Mouse (Mus musculus) layer of hippocampus, adult 8-10 months (tissue): ENCODE measurements around the gene Adam22. TPM values are rescaled to one million over a fixed set of nuclear protein-coding genes. Genes with fewer than 3 reads are reported as not detected.

Experiments
- DNase-seq, 2 experiments: peaks; one replicate each; pipeline ENCODE4 v3.0.0; 2022; ENCODE audit warnings: low spot score in 2 of 2
- total RNA-seq, 4 experiments: library from RNA; stranded (reverse); gene quantifications; 2 replicates each; pipeline ENCODE4 v1.2.4; 2022

Adam22 gene
- total RNA-seq, 4 experiments from 2014 or later: 156 to 171 (median 164) TPM

DNA sequence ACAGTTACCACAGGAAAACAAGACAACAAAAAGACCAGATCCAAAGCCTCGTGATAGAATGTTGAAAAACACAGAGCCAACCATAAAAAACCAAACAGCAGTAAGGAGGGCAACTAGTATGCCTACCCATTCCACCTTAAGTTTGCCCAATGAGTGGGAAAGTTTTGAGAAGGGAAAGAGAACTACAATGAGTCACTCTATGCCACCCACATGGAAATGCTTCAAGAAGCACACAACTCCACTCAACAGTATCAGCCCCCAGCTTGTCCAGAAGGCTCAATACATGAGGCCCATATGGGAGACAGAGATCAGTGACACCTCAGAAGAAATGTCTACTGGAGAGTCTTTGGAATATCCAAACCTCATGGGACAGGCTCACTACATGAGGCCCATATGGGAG, 187.3 kb downstream of the Adam22 start:
- no peak for DNase-seq

- no peak for DNase-seq
Observed at GRCm38 (mm10) chr5:8178111-8178510, 189.8 kb downstream of the Adam22 start.

- no peak for DNase-seq
Observed at GRCm38 (mm10) chr5:8164773-8165172, 203.2 kb downstream of the Adam22 start.

DNA sequence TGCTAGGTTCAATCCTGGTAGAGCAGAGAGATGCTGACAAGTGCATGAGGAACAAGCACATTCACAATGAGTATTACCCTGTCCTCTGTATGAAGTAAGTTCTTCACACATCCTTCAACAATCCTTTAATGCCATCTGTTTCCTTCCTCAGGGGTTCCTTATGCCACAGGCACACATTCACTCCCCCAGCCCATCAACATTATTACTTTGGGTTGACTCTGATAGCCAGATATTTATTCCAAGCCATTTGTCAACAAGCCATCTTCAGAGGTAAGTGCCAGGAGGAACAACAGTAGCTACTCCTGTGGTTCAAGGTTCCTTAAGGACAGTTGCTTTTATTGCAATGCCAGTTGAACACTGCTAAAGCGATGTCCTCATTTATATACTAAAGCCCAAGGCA, 216.3 kb downstream of the Adam22 start:
- no peak for DNase-seq

- no peak for DNase-seq
Observed at GRCm38 (mm10) chr5:8146146-8146545, 221.8 kb downstream of the Adam22 start.

DNA sequence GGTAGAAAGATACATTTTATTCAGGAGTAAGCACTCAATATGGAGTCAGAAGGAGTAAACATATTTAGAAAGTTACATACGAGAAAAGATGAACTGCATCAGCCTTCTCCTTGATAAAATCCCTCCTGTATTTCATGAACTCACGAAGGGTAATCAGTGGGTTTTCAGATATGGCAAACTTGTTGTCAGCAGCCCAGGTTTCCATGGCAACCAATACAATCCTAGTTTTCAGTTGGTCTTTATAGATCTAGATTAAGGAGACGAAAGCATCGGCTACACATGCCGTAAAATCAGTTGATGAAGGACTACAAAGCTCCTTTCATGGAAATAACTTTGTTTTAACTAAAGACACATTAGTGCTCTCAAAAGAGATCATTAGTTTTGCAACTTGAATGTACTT, 222.5 kb downstream of the Adam22 start:
- no peak for DNase-seq

- no peak for DNase-seq
Observed at GRCm38 (mm10) chr5:8132546-8132945, 235.4 kb downstream of the Adam22 start.

DNA sequence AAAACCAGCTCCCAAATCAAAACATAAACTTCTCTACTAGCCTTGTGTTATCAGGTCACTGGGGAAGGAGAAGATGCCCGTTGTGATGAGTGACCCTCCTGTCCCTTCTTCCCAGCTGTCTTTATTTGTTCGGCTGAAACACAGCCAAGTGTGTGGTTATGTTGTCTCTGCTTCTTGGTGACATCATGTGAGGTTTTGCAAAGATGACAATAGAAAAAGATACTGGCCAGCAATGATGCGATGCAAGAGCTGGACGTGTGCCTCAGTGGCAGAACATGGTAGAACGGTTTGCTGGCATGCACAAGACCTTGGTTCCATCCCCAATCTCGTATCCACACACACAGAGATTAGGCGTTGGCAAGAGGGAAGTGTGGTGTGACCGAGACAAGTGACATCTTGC, 236.0 kb downstream of the Adam22 start:
- DNase-seq: no peak

- no peak for DNase-seq
Observed at GRCm38 (mm10) chr5:8129750-8130149, 238.2 kb downstream of the Adam22 start.

DNA sequence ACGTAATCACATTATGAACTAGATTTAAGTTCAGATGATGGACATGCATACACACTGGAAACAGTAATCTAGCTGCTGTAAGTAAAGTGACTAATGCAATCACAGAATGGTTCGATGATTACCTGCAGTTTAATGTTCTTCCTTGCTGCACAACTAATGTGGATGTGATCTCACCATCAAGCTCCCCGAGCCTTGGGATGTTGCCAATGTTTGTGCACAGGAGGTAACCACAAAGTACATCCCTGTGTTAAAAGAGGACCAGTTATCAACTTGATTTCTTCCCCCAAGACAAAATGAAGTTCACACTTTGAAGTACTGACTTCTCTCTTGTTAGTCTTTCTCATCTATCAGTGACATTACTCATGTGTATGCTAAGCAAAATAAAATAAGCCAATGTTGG, 247.0 kb downstream of the Adam22 start:
- DNase-seq: no peak

GRCm38 (mm10) chr5:8120087-8120486, 247.9 kb downstream of the Adam22 start:
- no peak for DNase-seq

DNA sequence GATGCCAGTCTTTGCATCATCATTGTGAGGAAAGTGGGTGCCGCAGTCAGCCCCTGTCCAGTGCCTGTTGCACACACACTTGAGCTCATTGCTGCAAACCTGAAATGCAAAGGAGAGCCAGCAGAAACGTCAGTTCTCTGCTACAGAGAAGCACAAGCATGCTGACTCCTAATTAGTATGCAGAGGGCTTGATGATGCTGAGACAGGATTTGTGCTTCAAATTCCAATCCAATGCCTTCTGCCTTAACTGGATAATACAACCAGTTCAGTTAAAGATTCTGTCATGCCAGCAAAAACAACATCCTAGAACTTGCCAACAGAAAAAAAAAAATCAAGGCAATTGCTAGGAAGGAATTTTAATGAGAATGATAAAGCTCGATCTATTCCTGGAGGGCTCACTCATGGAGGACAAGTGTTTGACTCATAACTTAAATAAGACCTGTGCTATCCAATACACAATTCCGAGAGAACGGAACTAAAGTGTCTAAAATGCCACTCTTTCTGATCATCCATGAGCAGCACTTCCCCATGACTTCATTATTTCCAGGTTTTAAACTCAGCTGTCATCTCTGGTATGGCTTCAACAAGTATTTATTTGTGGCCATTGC, 251.3 kb downstream of the Adam22 start:
- no peak for DNase-seq

DNA sequence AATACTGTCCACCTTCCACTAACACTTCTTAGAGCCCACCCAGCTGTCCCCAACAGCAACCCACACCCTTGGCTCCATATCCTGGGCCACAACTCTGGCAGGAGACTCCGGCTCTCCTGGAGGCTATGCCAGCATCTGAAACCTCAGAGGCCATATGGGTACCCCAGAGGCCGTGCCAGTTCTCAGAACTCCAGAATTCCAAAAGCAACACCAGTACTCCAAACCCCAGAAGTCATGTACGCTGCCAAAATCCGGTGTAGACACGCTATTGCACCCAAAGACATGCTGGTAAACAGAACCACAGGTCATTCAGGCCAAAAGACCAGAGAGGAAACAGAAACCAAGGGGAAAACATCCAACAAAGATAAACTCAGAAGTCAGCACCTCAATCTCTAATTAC, 255.7 kb downstream of the Adam22 start:
- no peak for DNase-seq

DNA sequence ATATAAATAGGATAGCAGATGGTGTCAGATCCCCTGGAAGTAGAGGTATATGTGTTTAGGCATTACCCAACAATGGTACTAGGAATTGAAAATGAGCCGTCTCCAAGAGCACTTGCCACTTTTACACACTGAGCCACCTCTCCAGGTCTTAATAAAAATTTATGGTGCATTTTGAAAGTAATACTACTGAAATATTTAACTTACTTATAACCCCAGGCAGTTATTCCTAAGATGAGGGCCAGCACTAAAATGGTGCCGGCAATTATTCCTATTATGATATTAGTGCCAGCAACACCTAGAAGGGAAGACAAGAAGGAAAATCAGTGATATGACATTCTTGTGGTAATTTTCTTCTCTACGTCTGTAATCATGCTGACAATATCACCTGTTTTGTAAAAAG, 256.3 kb downstream of the Adam22 start:
- no peak for DNase-seq

DNA sequence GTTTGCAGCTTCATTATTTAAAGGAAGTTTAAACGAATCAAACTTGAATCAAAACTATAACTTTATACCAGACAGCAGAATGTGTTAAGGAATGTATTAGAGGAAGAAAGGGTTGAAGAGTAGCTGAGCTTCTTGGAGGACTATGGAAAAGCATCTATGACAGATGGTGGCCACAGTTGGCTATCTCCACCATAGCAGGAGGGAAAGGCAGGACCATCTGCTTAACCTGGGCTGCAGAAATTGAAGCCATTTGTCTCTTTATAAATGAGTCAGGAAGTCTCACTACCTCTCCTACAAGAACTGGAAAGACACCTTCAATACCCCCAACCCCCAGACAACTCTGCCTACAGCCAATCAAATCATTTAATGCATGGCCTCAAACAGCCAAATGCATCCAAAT, 272.3 kb downstream of the Adam22 start:
- DNase-seq: no peak

DNA sequence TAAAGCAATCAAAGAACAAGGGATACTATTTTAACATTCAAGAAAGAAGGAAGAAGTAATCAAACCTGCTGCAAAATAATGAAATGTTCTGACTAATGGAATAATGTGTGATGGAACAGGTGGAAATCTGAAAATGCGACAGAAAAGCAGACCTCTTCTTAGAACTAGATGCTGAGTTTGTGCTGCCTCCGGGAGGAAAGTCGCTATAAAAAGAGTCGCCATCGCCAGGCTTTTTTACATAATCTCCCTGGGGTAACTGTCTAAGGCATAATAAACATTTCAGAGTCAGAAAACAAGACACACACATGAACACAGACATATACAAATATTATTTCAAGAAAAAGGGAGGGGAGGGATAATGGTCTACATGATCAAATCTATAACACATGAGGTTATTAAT, 273.0 kb downstream of the Adam22 start:
- DNase-seq: no peak

DNA sequence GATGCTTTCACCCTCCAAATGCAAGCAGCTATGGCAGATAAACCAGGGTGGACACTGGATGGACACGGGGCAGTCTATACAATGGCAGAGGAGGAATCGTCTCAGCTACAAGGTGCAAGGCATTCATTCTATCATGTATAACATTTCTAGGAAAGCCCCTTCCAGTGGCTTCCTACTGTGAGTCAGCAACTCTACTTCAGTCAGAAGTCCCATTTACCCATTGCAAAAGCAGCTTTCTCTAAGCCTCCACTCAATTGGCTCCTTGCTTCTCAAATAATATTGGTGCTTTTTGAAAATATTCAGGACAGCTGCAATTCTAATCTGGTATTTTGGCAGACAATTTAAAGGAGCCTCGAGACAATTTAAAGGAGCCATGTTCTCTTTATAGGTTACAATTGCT, 279.8 kb downstream of the Adam22 start:
- no peak for DNase-seq

GRCm38 (mm10) chr5:8085661-8086060, 282.3 kb downstream of the Adam22 start:
- no peak for DNase-seq

DNA sequence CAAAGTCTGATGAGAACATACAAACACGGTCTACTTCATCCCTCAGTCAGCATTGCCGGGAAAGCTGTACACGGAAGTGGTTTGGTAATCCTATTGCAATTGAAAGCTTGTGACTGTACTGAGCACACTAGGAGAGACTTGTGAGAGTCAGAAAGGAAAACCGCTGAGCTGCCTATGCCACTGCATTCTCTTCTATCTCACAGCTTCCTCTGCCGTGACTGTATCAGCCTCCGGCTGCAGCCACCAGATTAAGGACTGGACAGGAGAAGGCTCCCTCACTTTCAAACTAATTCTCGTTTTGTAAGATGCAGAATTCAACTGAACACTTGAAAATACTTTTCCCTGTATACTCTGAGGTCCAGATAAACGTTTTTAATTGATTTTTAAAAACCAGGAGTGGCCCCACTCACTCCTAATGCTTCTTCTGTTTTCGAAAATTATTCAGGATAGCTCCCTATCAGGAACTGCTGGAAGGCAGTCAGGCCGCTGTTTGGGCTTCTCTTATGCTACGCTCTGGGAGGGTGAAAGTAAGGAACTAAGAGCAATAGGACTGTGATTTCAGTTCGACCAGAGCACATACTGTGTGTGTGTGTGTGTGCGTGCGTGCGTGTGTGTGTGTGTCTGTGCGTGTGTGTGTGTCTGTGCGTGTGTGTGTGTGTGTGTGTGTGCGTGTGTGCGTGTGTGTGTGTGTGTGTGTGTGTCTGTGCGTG, 285.0 kb downstream of the Adam22 start:
- DNase-seq: no peak

DNA sequence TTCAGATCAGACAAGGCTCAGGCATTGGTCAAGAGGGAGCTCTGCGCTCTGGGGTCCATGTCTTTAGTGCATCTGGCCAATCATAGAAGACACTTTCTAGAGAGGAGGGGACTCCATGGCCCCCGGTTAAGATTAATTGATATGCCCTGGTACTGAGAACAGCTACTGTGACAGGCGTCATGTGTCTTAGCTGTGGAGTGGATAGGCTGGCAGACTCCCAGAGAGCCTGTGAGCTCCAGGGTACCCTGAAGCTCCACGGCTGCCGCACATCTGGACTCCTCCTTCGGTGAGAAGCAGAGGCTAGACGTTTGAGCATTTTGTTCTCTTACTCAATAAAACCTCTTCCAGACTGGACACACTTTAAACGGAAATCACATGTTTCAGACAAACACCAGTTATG, 290.5 kb downstream of the Adam22 start:
- DNase-seq: no peak

DNA sequence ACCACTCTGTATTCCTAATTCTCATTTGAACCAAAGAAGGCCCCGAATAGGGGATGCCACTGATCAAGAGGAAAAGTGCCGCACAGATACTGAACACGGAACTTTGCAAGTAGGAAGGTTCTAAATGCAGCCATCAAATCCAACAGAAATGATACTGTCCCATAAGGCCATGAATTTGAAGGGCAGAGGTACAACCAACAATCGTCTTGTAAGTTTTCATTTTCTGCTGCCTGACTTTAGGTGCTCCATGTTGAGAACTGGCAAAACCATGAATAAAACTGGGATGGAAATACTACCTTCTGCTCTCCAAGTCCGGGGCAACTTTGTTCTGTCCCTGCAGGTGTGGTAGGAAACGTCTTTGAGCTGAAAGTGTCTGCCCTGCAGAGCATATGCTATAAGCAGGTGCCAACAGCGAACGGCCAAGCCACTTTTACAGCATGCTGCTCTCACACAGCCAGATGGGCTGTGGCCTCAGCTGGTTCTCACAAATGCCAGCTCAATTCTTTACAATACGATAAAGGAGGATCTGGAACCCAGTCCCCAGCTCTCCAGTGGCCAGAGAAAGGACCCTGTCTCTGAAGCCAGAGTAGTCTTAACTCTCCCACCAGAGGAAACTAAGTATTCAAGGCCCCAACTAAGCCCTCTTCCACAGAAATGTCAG, 293.9 kb downstream of the Adam22 start:
- DNase-seq: no peak

DNA sequence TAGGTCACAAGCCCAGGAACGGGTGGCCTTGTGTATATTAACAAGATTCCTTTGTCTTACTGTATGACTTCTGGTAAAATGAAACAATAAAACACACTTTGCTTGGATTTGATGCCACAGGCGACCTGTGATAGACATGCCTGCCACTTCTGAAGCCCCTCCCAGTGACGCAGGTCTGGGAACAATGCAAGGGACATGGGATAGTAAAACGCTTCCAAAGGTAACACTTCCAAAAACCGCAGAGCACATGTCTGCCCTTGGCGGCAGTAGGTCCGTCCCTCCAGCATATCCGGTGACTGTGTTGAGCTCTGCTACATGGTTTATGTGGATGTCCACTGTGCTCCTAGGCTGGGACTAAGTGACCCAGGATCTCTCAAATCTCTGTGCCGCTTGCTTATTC, 294.6 kb downstream of the Adam22 start:
- no peak for DNase-seq

- no peak for DNase-seq
Observed at GRCm38 (mm10) chr5:8063207-8063606, 304.8 kb downstream of the Adam22 start.
